Mouse (Mus musculus) megakaryocyte, embryonic 14.5 days (primary cell): Measurements from ENCODE around the gene Cd38.

Experiments
- FLI1 ChIP-seq: IDR thresholded peaks from 2 replicates; pipeline ENCODE4 v1.6.1; 2012; ENCODE audit warnings: low read length, inconsistent platforms, mixed read lengths
- GATA1 ChIP-seq: IDR thresholded peaks from 3 replicates; pipeline ENCODE4 v1.6.1; 2012; ENCODE audit warnings: mixed read lengths, low read length, inconsistent platforms, borderline replicate concordance

- TF ChIP-seq GATA1 = no peak
- no peak for TF ChIP-seq FLI1
Measured at GRCm38 (mm10) chr5:43822199-43822598, 46.2 kb upstream of the Cd38 start.
